Mouse (Mus musculus) liver, embryonic 16.5 days (tissue): ENCODE data around the gene Tm4sf1. TPM values are rescaled to one million over a fixed set of nuclear protein-coding genes. Genes with fewer than 3 reads are reported as not detected.

Experiments
- ATAC-seq: fragments of 200-750 bp; cut with Nextera tagmentation; 2 replicates; pipeline ENCODE4 v1.8.0; 2017; ENCODE audit warnings: low read depth, mild to moderate bottlenecking, moderate number of reproducible peaks, moderate library complexity
- H3K27ac ChIP-seq: fragments of 300-500 bp; sonication (generic); 2 replicates; pipeline ENCODE4 v1.5.1; 2014; ENCODE audit warnings: mild to moderate bottlenecking, low read length
- H3K27me3 ChIP-seq: fragments of 300-500 bp; sonication (generic); 2 replicates; pipeline ENCODE4 v1.6.1; 2014; ENCODE audit warnings: low read depth, low read length, mixed read lengths; ENCODE audit not compliant: control insufficient read depth, insufficient read depth
- H3K36me3 ChIP-seq: fragments of 300-500 bp; sonication (generic); 2 replicates; pipeline ENCODE4 v1.6.1; 2014; ENCODE audit warnings: mild to moderate bottlenecking; ENCODE audit not compliant: control insufficient read depth, insufficient read depth
- H3K4me1 ChIP-seq: fragments of 300-500 bp; sonication (generic); 2 replicates; pipeline ENCODE4 v1.6.1; 2014; ENCODE audit warnings: low read depth, low read length, mixed read lengths; ENCODE audit not compliant: control insufficient read depth
- H3K4me2 ChIP-seq: fragments of 300-500 bp; sonication (generic); 2 replicates; pipeline ENCODE4 v1.6.1; 2014; ENCODE audit warnings: low read depth, low read length, mixed read lengths
- H3K4me3 ChIP-seq: fragments of 300-500 bp; sonication (generic); 2 replicates; pipeline ENCODE4 v1.5.1; 2014; ENCODE audit warnings: low read depth, mild to moderate bottlenecking, low read length
- H3K9ac ChIP-seq: fragments of 300-500 bp; sonication (generic); 2 replicates; pipeline ENCODE4 v1.6.1; 2014; ENCODE audit warnings: low read depth, low read length
- H3K9me3 ChIP-seq: fragments of 300-500 bp; sonication (generic); replicated peaks from 2 replicates; pipeline ENCODE4 v1.6.1; 2016; ENCODE audit warnings: low read length; ENCODE audit not compliant: control insufficient read depth
- WGBS: fragments of 180-500 bp; shearing (Covaris S2); extraction: QIAGEN DNeasy Blood & Tissue Kit; methylation state at CpG from one replicate; pipeline ENCODE4 v1.1.7; 2014; ENCODE audit not compliant: insufficient replicate concordance; 5-methylcytosine and 5-hydroxymethylcytosine counted together
- polyA plus RNA-seq: library from polyadenylated mRNA; unstranded; fragments of >200 nt; fragmentation: Nextera tagmentation; extraction: Ambion mirVana; gene quantifications from 2 replicates; pipeline ENCODE4 v1.2.1, GENCODE M21; 2015

Gene Tm4sf1
- polyA plus RNA-seq, 1 experiment from 2014 or later: 13.2 TPM

- H3K36me3 ChIP-seq: no peaks in the 10 kb centered on the region
- no peak for ATAC-seq
- no peak overlapping the region for H3K9ac ChIP-seq
- H3K4me1 ChIP-seq: no peaks in the 10 kb centered on the region
- H3K4me3 ChIP-seq: no peak overlapping the region
- H3K27me3 ChIP-seq: no peaks in the 10 kb centered on the region
- no peaks in the 10 kb centered on the region for H3K9me3 ChIP-seq
- H3K27ac ChIP-seq: no peak overlapping the region
- WGBS: 23% methylated on average over 6 of the region's 6 CpGs
- no peak overlapping the region for H3K4me2 ChIP-seq
These were observed 34.1 kb downstream of the Tm4sf1 start for GRCm38 (mm10) chr3:57267559-57268173.

- Histone ChIP-seq H3K4me1 (no peaks in the 10 kb centered on the region), H3K27me3 (no peaks in the 10 kb centered on the region), H3K4me2 (no peak overlapping the region), H3K4me3 (no peak overlapping the region), H3K9me3 (no peaks in the 10 kb centered on the region), H3K27ac (no peak overlapping the region), H3K9ac (no peak overlapping the region), H3K36me3 (no peaks in the 10 kb centered on the region)
- WGBS: 34% methylated on average over 2 of the region's 2 CpGs
- no peak for ATAC-seq
These were observed 48.7 kb downstream of the Tm4sf1 start for GRCm38 (mm10) chr3:57253041-57253440.

- H3K4me1 ChIP-seq: no peaks in the 10 kb centered on the region
- H3K4me2 ChIP-seq: no peak overlapping the region
- ATAC-seq: no peak
- H3K4me3 ChIP-seq: no peak overlapping the region
- H3K36me3 ChIP-seq: no peaks in the 10 kb centered on the region
- H3K9ac ChIP-seq: no peak overlapping the region
- H3K27ac ChIP-seq: no peak overlapping the region
- H3K9me3 ChIP-seq: no peaks in the 10 kb centered on the region
- H3K27me3 ChIP-seq: no peaks in the 10 kb centered on the region
These were observed 49.2 kb downstream of the Tm4sf1 start for GRCm38 (mm10) chr3:57252551-57252950.

GRCm38 (mm10) chr3:57245242-57245641 lies 56.5 kb downstream of the Tm4sf1 start:
- no peak overlapping the region for H3K4me3 ChIP-seq
- H3K4me1 ChIP-seq: no peaks in the 10 kb centered on the region
- H3K27me3 ChIP-seq: no peaks in the 10 kb centered on the region
- ATAC-seq: no peak
- H3K4me2 ChIP-seq: no peak overlapping the region
- H3K9ac ChIP-seq: no peak overlapping the region
- no peaks in the 10 kb centered on the region for H3K9me3 ChIP-seq
- WGBS: 25% methylated on average over 2 of the region's 2 CpGs
- H3K36me3 ChIP-seq: no peaks in the 10 kb centered on the region
- no peak overlapping the region for H3K27ac ChIP-seq

Other genes starting within 250 kb of the Tm4sf1 start
- gene Tm4sf4, start 123.3 kb upstream of the Tm4sf1 start, polyA plus RNA-seq: 96.1 and 98.8 TPM in 2 replicates